Mouse (Mus musculus) left cerebral cortex, postnatal 10 days (tissue): ENCODE results near the gene Chst11. TPM values are rescaled to one million over a fixed set of nuclear protein-coding genes. Genes with fewer than 3 reads are reported as not detected.
A peak's percentile ranks its signal among the peaks of the same experiment; 100 is the strongest.

ENCODE experiments used
- DNase-seq, 2 experiments: peaks; one replicate each; pipeline ENCODE4 v3.0.0; 2021 to 2022; ENCODE audit warnings: low spot score in 2 of 2, mixed read lengths in 1 of 2; ENCODE audit errors: extremely low spot score in 1 of 2
- intact Hi-C: fragments of 180-260 bp; cut with DNase I; formaldehyde crosslinking; loops from one replicate; pipeline ENCODE4 v1.15.1; 2025
- total RNA-seq, 2 experiments: library from RNA; stranded (reverse); gene quantifications; 2 replicates each; pipeline ENCODE4 v1.2.3; 2021

Chst11 gene
- total RNA-seq: 10 to 100 TPM; 27.3 to 27.8 TPM

DNA sequence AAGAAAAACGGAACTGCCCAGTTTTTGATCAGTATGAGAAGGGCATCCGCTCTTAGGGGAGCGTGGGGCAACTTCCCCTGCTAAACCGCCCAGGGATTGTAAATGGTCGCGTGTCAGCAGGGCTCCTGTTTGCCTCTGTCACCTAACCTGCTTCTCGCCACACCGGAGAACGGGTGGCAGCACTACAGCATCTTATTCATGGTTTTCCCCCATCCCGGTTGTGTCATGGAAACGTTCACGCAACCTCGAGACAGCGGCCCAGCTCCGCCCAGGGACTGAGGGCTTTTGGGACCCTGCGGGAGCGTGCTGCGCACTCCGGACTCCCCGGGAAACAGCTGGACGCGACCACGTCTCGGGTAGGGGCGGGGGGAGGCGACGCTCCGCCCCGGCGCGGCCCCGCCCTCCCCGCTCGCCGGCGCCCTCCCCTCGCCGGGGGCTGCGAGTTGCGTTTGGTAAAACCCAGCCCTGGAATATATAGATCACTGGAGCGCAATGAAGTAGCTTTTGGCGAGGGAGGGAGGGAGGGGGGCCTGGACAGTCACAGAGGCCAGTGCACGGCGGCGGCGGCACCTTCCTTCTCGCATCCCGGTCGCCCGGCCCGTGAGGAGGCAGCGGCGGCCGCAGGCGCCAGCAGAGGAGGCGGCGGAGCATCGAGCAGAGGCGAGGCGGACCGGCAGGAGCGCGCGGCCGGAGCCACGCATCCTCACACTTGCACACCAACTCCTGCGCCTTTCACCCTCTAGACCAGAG is at the start of gene Chst11:
Gene Chst11 (plus strand): TSS at position 549 of the 750 bp plus-strand sequence.
- intact Hi-C loops: loop anchor here (2.0 to 5.0 kb wide), 4 partner anchors 42 to 207 kb away; no protein-coding TSS in a partner anchor
- DNase-seq: peak; percentile 76 to 88

DNA sequence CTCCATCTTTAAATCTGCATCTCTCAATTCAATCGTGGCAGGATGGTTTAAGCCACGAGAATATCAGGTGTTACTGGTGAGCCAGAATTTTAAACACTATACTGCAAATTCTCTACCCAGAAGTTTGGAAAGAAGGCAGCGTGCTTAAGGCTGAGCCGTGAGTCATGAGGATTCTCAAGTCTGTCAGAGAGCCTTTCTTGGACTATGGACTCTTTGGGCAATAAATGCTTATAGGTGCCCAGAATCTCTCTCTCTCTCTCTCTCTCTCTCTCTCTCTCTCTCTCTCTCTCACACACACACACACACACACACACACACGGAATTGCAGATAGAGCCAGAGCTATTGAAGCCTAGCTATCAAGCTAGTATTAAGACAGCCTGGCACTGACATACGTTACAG is 49.5 kb upstream of the Chst11 start:
- intact Hi-C loops: no loop called here
- DNase-seq: no peak

GRCm38 (mm10) chr10:82953415-82953814 is 31.9 kb upstream of the Chst11 start:
- DNase-seq: no peak
- intact Hi-C loops: no loop called here

DNA sequence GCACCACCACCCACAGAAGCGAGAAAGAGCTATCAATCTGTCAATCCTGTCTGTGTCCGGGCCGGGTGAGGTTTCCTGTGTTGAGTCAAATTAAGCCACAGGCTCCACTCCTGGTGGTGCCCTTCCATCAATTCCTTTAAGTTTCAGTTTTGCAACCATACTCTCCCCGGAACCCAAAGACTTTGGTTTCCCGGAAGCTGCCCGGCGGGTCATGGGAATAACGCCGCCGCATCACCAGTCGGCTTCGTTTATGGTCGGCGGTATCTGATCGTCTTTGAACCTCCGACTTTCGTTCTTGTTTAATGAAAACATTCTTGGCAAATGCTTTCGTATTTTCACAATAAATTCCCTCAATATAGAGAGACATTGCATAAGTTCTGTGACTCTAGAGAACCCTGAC is 30.2 kb upstream of the Chst11 start:
- intact Hi-C loops: no loop called here

GRCm38 (mm10) chr10:82958218-82958761 is 27.0 kb upstream of the Chst11 start:
- DNase-seq: no peak
- intact Hi-C loops: no loop called here

More for the DNA sequence above, 30.2 kb upstream of the Chst11 start:
- no peak for DNase-seq

DNA sequence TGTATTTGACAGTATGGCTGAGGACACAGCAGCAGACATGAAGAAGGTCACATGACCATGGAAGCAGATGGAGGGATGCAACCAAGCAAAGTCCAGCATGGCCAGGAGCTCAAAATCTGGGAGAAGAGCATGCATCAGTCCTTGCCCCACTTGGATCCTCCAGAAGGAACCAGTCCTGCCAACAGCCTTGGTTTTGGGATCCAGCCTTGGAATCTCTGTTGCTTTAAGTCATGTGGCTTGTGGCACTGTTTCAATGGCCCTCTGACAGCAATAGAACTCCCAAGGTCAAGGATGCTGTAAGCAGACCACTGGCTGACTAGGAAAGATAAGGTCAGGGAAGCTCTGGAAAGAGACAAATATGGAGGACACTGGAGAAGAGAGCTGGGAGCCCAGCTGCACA is 26.0 kb upstream of the Chst11 start:
- intact Hi-C loops: no loop called here
- DNase-seq: no peak

- DNase-seq: no peak
- intact Hi-C loops: no loop called here
Measured at GRCm38 (mm10) chr10:82961302-82961701, 24.0 kb upstream of the Chst11 start.

GRCm38 (mm10) chr10:82962018-82962417 is 23.3 kb upstream of the Chst11 start:
- no peak for DNase-seq
- intact Hi-C loops: no loop called here

DNA sequence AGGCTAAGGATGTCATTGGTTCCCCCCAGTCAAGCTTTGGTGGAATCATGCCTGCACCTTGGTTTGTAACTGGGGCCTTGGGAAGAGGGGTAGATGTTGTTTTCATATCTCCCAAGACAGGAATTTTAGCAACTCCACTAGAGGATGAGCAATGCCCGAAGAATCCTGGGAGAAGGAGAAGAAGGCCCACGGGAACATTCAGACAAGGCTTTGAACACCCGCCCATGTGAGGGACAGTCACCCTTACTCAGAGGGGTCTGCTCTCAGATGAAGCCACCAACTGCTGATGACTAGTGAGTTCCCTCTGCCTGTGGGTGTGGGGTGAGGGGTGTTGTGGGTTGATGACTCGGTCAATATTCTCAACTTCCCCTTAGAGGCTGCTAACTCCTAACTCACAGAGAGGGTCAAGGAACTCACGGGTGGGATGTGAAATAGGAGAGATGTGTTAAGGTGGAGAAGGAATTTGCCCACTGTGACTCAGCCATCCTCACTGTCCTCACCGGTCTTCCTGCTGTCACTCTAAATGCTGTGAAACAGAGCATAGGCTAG is 22.8 kb upstream of the Chst11 start:
- intact Hi-C loops: no loop called here
- no peak for DNase-seq

DNA sequence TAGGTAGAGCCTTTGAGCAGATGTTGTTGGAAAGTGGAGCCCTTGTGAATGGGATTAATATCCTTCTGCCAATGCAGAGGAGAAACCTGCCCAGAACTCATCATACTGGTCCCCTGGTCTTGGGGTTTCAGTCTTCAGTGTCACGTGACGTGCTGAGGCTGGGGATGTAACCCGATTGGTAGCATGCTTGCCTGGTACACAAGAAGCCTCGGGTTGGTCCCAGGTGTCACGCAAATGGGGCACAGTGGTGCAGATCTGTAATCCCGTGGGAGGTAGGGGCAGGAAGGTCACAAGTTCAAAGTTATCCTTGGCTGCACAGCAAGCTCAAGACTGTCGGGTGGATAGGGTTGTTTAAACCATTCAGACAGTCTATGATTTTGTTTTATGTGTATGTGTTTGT is 20.8 kb upstream of the Chst11 start:
- intact Hi-C loops: no loop called here
- no peak for DNase-seq

DNA sequence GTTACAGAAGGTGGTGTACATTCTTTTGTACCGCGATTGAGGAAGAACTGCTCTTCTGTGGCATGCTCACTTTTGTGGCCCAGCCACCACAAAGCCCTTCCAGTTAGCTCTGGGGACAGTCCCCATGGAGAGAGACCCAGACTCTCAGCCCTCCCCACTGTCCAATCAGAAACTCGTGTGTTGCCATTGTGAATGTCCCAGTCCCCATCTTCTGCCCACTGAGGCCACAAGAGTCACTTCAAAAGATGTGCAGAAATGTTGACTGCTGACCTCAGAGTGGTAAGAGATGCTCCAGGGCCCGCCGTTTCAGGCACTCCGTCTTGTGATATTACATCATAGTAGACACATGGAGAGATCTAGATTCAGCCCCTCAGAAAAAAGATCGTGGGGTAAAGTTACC is 18.6 kb upstream of the Chst11 start:
- intact Hi-C loops: no loop called here
- DNase-seq: no peak

- no peak for DNase-seq
- intact Hi-C loops: no loop called here
Measured at GRCm38 (mm10) chr10:82969612-82970011, 15.7 kb upstream of the Chst11 start.

- no peak for DNase-seq
- intact Hi-C loops: no loop called here
Measured at GRCm38 (mm10) chr10:82971549-82971948, 13.7 kb upstream of the Chst11 start.

DNA sequence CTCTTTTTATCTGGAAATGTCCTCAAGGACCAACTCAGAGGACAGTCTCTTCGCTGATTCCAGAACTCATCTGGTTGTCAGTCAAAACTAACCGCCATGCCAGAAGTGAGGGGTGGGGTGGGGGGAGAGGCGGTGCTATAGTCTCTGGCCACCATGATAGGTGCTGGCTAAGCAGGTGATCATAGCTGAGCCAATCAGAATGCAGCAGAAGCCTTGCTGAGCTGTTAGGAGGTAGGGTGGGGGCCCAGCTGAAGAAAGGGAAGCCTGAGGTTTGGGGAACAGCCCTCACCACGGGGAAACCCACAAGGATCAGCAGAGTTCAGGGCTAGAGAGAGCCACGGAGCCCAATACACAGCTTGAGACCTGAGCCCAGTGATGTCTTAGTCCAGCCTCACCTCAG is 11.1 kb upstream of the Chst11 start:
- no peak for DNase-seq
- intact Hi-C loops: no loop called here

GRCm38 (mm10) chr10:82974627-82975177 is 10.6 kb upstream of the Chst11 start:
- no peak for DNase-seq
- intact Hi-C loops: no loop called here

GRCm38 (mm10) chr10:82975806-82976205 is 9.5 kb upstream of the Chst11 start:
- DNase-seq: no peak
- intact Hi-C loops: no loop called here

DNA sequence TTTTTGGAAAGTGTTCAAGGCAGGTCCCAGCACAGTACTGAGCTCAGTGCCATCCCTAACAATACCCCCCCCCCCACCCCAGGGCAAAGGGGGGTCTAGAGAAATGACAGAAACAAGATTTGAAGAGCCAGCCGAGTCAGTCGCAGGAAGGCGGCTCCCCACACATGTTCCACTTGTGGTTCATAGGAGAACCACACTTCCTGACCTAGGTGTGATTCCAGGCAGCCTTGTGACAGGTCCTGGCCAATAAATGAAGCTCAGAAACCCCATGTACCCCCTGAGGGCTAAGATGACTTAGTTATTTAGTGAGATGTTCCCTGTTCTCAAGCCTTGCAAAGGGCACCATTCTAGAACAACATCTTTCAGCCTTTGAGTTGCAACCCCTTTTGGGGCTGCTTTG is 3.0 kb upstream of the Chst11 start:
- intact Hi-C loops: no loop called here

GRCm38 (mm10) chr10:82985700-82986131 is 418 bp downstream of the Chst11 start:
- intact Hi-C loops: loop anchor here (2.0 to 5.0 kb wide), 4 partner anchors 42 to 207 kb away; no protein-coding TSS in a partner anchor
- peak in 1 of 2 experiments; percentile 57 for DNase-seq

More for the DNA sequence above, 3.0 kb upstream of the Chst11 start:
- DNase-seq: no peak

DNA sequence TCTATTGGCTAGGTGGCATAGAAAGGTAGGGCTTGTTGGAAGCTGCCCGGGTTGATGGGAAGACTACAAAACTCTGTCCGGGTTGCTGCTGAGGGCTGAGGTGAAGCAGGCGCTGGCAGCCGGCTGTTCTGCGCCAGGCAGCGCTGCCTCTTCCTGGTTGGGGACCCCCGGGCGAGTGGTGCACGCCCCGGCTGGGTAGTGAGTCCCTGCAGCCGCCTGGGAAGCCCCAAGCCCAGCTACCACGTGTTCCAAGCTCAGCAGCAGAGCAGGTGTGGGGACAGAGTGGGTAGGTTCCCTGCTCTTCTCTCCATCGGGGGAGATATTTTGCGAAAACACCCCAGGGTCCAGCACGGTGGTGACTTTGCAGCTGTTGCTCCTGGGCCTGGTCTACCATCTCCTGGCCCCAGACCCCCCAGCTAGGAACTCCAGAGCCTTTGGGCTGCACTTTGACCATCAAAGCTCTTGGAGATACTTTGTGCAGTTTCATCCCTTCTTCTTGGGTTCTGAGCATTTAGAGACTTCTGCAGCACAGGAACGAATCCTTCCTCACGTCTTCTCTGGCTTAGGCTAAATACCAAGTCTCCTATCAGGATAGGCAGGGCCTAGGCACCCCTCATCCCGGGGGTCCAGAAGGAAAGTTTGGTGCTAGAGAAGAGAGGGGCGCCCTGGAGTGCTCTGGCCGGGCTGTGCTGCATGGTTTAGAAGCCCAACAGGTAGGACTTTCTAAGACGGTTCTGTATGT is 1.1 kb downstream of the Chst11 start:
- intact Hi-C loops: loop anchor here (5.0 kb wide), 3 partner anchors 41 to 206 kb away; no protein-coding TSS in a partner anchor
- no peak for DNase-seq
